Mouse (Mus musculus) right cerebral cortex, postnatal 36 days (tissue): ENCODE measurements at regions not wholly inside any gene's neighbourhood (a gene's known extent, or its start where the extent isn't known, plus 50 kb on each side); places are given as distances from the start of the nearest gene placed in this dataset.

ENCODE experiments used
- DNase-seq, 2 experiments: peaks; one replicate each; pipeline ENCODE4 v3.0.0; 2022; ENCODE audit warnings: low spot score in 2 of 2, mixed read lengths in 1 of 2

- no peak for DNase-seq
Measured at GRCm38 (mm10) chr12:35317046-35317445, 217.8 kb downstream of the Ahr start.

DNA sequence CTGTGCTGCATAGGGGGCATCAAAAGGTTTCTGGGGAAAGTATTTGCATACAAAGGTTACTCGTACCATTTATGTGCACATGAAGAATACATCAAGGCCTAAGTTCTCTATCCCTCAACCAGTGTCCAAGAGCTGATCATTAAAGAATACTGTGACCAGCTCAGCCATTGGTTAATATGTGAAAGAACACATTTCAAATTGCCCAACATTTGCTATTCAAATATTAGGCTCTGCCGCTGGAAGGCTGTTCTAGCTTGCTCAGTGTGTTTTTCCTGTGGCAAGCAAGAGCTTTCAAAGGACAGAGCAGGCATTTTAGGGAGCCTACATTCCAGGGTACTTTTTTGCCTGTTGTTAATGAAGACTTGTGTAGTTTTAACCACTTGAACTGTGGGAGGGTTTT is 220.8 kb downstream of the Ahr start:
- DNase-seq, result no peak

DNA sequence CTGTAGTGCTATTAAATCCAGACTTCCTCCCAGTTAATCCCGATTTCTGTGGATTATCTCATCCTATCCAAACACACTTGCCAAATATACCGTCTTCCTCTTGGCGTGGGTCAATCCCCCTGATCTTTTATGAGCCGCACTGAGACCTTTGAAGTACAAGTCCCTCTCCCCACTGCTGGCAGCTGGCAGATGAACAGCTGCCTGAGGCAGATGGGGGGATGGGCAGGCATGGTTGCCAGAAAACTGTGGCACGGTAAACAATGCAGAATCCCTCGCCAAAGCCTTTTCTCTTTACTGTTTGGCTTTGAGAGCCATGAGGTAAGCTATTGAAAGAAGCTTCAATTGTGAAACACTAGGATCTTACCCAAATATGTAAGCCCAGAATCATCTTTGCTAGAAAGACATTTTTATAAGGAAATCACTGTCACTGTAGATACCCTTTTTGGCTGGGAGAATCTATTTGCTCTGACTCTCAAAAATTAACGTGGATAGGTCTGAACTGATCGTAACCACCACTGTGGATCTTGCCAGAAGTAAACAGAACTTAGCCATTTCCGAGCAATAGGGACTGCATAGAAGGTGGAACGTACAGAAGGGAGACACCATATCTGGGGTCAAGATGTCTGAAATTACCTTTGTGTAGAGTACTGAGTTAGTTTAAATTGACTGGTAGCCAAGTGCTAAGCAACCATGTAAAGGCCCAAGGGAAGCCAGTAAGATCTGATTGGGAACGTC is 221.5 kb downstream of the Ahr start:
- DNase-seq, result no peak

DNA sequence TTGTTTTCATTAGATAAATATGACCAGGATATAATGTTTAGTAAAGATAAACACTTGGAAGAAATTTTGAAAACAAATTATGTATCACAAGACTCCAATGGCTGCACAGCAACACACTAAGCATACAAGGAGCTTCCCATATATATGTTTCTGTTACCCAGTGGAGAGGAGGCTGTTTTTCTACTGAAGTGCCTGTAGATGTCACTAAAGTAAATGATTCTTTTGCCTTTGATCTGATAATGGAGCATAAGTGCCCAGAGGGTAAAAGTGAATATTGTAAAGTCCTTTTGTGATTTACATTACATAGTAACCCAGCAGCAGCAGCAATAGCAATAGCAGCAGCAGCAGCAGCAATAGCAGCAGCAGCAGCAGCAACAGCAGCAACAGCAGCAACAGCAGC is 226.3 kb downstream of the Ahr start:
- no peak for DNase-seq

GRCm38 (mm10) chr12:35303764-35304717 is 230.8 kb downstream of the Ahr start:
- no peak for DNase-seq

GRCm38 (mm10) chr12:35303188-35303587 is 231.7 kb downstream of the Ahr start:
- DNase-seq, result no peak

DNA sequence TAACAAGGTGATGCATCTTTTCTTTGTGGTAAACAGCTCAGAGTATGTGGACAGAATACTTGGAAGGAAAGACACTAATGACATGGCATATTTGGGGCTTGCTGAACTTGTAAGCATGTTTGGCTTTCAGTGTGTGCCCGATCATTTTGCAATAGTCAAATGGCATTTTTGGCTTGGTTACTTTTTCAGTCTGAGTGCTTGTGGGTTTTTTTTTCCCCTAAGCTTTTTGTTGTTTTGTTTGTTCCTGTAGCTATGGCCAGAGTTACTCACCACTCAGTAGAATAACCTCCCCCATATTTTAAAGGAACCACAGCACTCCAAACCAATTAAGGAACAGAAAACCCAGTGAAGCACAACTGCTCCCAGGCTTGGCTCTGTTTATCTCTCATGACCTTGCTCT is 240.2 kb downstream of the Ahr start:
- no peak for DNase-seq

GRCm38 (mm10) chr12:35293566-35293965 is 241.3 kb downstream of the Ahr start:
- no peak for DNase-seq

GRCm38 (mm10) chr12:35291941-35292341 is 242.9 kb downstream of the Ahr start:
- DNase-seq, result no peak

GRCm38 (mm10) chr12:35287974-35288373 is 241.0 kb downstream of the Snx13 start:
- no peak for DNase-seq

DNA sequence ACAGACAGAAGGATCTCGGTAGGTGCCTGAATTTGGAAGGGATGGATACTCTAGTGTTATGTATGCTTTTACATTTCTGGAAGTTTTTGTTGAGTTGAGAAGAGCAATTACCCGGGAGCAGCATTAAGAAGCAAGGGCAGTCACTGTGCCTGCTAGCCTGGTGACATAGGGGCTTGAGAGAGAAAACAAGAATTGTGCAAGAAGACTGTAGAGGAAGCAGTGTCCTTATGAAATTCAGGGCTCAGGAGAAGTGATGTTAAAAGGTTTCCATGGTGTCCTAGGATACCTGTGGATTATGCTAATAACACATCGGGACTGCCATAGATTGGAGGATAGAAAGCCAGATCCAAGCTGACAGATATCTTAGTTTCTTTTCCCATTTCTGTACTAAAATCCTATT is 240.6 kb downstream of the Snx13 start:
- DNase-seq, result no peak

GRCm38 (mm10) chr12:35286974-35287553 is 240.1 kb downstream of the Snx13 start:
- DNase-seq, result no peak

GRCm38 (mm10) chr12:35284345-35284744 is 237.4 kb downstream of the Snx13 start:
- DNase-seq, result no peak

DNA sequence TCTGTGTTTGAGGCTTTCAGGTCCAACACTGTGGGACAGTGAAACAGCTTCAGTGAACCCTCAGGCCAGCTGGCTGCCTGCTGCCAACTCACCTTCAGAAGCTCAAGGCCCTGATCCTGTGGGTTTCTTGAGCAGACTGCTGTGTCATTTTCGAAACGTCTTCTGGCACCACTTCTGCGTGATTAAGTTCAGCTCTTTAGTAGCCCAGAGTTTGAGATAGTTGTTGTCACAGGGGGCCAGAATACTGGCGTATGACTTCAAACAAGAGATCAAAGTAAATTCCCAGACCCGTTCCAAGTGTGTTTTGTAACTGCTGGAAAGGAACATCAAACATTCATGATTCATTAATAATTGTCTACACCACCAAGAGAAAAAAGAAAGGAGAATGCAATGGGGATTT is 236.9 kb downstream of the Snx13 start:
- no peak for DNase-seq

GRCm38 (mm10) chr12:35283407-35283806 is 236.4 kb downstream of the Snx13 start:
- DNase-seq, result no peak

DNA sequence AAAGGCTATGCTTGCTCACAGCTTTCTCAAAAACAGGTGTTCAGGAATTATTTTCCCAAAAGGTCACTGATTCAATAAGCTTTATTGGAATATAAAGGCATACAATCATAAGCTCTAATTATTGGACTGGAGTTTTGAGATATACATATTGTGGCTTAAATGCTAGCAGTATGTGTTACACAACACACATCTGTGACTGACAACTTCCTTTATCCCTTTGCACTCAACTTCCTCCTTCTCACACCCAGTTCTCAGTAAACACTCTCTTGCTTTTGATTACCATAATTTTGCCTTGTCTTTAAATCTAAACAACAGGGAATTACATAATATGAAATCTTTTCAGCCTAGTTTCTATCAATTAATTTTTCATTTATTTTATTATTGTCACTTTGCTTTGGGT is 222.5 kb downstream of the Snx13 start:
- no peak for DNase-seq

DNA sequence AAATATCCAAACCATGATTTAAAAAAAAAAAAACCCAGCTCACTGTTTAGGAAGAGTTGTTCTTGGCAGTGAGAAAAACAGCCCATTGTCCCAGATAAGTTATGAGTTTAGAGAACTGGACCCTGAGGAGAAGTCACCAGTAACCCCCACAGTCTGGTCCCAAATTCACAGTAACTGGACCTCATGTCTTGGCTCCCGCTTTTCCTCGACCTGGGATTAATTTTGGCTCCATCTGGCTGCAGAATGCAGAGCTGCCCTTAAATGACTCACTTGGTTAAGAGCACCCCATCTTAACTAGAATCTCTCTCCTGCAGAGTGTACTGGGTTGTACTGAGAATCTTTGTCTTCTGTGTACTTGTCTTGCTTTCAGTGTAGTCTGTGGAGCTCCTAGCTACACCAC is 221.0 kb downstream of the Snx13 start:
- DNase-seq, result no peak

GRCm38 (mm10) chr12:35267023-35267654 is 220.2 kb downstream of the Snx13 start:
- no peak for DNase-seq

DNA sequence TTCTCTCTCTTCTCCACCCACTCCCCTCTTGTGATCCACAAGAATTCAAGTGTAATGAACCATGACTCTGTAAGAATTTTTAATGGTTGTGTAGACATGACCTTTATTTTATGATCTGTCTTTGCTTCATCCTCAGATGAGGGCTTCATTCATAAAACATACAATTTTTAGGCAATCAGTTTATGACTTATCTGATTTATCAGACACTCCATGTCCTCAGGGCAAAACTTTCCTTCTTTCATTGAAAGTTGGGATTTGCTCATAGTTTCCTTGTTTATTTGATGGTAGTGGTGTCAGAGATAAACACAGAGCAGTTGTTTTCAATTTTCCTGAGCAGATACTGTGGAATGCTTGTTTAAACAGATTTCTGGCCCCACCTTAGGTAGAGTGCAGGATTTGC is 212.8 kb downstream of the Snx13 start:
- DNase-seq, result no peak

DNA sequence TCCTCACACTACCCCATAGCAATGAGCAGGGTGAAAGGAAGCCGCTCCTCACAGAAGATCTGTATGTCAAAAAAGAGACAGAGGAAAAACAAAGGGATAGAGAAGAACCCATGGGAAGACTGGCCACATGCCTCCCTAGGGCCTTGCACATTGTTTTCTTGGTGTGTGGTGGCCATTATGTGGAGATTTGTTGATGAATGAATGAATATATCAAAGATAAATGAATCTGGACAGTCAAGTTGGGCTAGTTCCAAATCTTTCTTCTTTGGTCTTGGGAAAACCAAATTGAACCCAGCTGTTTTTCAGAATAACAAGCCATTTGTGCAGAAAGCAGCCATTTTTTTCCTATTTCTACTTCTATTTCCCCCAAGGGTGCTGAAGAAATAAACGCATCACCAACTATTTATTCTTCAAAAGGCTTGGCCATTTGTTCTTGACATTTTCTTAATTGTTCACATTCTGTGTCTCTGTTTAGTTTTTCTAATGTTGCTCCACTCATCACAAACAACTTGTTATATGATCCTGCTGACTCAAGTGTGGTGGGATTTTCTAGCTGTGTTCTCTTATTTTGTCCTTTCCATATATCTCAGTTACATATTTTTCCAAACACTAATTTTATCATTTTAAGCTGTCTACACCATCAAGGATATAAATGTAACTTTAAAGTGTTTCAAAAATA is 208.9 kb downstream of the Snx13 start:
- DNase-seq, result no peak

DNA sequence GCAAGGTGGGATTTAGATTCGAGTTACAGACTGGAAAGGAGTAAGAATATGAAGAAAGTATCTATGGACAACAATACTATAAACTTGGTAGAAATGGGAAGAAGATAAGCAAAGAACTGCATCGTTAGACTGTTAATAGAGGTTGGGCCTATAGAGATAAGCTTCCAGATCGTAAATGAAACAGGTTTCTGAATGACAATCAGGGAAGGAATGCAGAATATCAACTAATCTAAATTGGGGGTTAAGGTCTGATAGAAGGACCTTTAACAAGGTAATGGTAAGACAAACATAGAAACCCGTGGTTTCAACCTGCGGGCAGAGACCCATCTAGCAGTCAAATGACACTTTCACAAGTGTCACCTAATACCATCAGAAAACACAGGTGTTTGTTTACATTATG is 201.5 kb downstream of the Snx13 start:
- DNase-seq, result no peak
